Mouse (Mus musculus): ENCODE results near the gene Arhgef18. TPM values are rescaled to one million over a fixed set of nuclear protein-coding genes. Genes with fewer than 3 reads are reported as not detected.

Gene Arhgef18
- polyA plus RNA-seq, 1 experiment from 2014 or later: 12.0 TPM

DNA sequence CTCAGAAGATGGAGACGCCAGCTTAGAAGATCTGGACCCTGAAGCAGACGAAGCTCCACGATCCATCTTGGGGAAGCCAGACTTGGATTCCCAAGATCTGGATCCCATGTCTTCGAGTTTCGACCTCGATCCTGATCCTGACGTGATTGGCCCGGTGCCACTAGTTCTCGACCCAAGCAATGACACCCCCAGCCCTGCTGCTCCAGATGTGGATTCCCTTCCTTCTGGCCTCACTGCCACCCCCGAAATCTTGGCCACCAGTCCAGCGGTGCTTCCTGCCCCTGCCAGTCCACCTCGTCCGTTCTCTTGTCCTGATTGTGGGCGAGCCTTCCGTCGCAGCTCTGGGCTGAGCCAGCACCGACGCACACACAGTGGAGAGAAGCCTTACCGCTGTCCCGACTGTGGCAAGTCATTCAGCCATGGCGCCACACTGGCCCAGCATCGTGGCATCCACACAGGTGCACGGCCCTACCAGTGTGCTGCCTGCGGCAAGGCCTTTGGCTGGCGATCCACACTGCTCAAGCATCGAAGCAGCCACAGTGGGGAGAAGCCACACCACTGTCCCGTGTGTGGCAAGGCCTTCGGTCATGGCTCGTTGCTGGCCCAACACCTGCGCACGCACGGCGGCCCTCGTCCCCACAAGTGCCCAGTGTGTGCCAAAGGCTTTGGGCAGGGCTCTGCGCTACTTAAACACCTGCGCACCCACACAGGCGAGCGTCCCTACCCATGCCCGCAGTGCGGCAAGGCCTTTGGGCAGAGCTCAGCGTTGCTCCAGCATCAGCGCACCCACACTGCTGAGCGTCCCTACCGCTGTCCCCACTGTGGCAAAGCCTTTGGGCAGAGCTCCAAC is 103.0 kb downstream of the Arhgef18 start:
- peaks cover 53% of the 10 kb centered on the region for H3K4me1 ChIP-seq (replicated peaks)
- H3K36me3 ChIP-seq: peaks cover 34% of the 10 kb centered on the region
- H3K4me2 ChIP-seq: no peak overlapping the region
- no peak overlapping the region for H3K9ac ChIP-seq
- 97% methylated on average over 44 of the region's 44 CpGs for WGBS
- ATAC-seq (ENCODE audit: low FRiP score): no peak
- H3K27ac ChIP-seq: no peak overlapping the region
- H3K4me3 ChIP-seq: no peak overlapping the region
- peaks cover 7% of the 10 kb centered on the region; the same call in 1 of the 2 replicates for H3K9me3 ChIP-seq
- no peaks in the 10 kb centered on the region for H3K27me3 ChIP-seq

DNA sequence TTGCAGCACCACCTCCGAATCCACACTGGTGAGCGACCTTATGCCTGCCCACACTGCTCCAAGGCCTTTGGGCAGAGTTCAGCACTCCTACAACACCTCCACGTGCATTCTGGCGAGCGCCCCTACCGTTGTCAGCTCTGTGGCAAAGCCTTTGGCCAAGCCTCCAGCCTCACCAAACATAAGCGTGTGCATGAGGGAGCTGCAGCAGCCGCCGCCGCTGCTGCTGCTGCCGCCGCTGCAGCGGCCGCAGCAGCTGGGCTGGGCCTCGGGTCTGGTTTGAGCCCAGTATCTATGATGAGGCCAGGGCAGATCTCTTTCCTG is 103.6 kb downstream of the Arhgef18 start:
- H3K4me2 ChIP-seq: no peak overlapping the region
- no peak overlapping the region for H3K27ac ChIP-seq
- no peaks in the 10 kb centered on the region for H3K27me3 ChIP-seq
- peaks cover 59% of the 10 kb centered on the region for H3K4me1 ChIP-seq (replicated peaks)
- 91% methylated on average over 15 of the region's 15 CpGs for WGBS
- ATAC-seq (ENCODE audit: low FRiP score): no peak
- H3K4me3 ChIP-seq: no peak overlapping the region
- peaks cover 7% of the 10 kb centered on the region; the same call in 1 of the 2 replicates for H3K9me3 ChIP-seq
- peak overlapping the region; percentile 53; the same call in 1 of the 2 replicates for H3K9ac ChIP-seq
- peaks cover 34% of the 10 kb centered on the region for H3K36me3 ChIP-seq

DNA sequence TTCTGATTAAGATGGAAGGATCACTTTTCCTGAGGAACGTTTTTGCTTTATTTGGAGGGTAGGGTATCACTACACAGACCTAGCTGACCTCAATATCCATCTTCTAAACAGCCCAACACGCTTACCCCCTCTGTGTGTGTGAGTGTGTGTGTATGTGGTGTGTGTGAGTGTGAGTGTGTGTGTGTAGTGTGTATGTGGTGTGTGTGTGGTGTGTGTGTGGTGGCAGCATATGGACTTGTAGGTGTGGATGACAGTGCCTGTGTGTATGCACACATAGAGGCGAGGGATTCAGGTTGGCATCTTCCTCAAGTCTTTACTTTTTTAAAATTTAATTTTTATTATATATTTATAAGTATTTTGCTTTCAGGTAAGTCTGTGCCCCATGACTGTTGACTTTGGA is 105.8 kb downstream of the Arhgef18 start:
- Histone ChIP-seq H3K27me3 (no peaks in the 10 kb centered on the region), H3K4me2 (no peak overlapping the region), H3K36me3 (peaks cover 34% of the 10 kb centered on the region), H3K9me3 (peaks cover 7% of the 10 kb centered on the region; the same call in 1 of the 2 replicates), H3K9ac (no peak overlapping the region), H3K4me1 (replicated peaks) (peaks cover 70% of the 10 kb centered on the region), H3K27ac (no peak overlapping the region), H3K4me3 (no peak overlapping the region)
- ATAC-seq (ENCODE audit: low FRiP score): no peak
- 93% methylated on average over 3 of the region's 3 CpGs for WGBS

DNA sequence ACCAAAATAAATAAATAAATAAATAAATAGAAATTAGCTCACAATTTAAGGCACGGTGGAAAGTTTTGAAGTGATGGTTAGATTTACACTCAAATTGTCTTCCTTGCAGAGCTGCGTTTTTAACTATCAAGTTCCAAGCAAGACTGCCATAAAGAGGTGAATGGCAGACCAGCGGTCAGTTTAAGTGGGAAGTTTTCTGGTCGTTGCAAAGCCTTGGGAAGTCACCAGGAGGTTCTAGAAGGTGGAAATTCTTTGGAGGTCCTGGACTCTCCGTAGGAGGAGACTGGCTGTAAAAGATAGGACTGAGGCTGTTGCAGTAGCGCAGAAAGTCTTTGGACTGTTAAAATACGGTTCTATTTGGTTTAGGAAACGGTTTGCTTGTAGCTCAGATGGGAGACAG is 106.9 kb downstream of the Arhgef18 start:
- Histone ChIP-seq H3K4me1 (replicated peaks) (peaks cover 59% of the 10 kb centered on the region), H3K4me2 (peak overlapping the region; percentile 82), H3K4me3 (peak overlapping the region; percentile 75), H3K27ac (peak overlapping the region; percentile 92), H3K9ac (peak overlapping the region; percentile 83), H3K9me3 (peaks cover 7% of the 10 kb centered on the region; the same call in 1 of the 2 replicates), H3K27me3 (no peaks in the 10 kb centered on the region), H3K36me3 (peaks cover 32% of the 10 kb centered on the region)
- WGBS: 9% methylated on average over 8 of the region's 8 CpGs
- peak; percentile 29; the same call in 1 of the 2 replicates for ATAC-seq (ENCODE audit: low FRiP score)

DNA sequence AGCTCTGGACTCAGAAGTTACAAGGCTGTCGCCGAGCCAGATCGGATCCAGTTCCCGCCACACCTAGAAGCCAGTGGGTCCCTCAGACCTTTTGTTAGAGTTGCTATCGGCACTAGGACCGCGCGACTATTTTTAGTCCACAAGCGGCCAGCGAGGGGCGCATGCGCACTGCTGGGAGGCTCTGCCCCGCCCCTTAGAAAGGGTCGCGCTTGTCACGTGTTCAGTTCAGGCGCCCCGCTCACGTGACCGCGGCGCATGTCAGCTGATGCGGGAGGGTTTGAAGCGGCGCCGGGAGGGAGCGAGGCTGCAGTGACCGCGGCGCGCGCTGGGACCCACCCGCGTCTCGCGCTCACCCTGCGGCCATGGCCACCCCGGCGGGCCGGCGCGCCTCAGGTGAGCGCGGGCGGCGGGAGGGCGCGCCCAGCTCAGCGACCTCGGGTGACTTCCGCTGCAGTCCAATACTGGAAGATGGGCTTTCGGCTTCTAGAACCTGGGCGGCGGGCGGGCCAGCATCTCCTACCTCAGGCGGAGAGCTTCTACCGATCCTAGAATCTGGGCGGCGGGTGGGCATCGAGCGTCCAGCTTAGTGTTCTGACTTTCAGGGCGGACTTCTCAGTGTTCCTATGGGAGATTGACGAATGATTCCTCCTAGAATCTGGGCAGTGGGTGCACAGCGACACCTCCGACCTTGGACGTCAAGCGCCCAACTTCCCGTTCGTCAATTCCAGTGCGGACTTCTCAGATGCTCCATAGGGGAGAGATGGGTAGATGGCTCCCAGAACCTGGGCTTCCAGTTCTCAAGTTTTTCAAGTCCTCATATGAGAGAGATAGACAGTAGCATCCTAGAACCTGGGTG is 107.7 kb downstream of the Arhgef18 start, which contains the start of gene Mcoln1:
Gene Mcoln1, plus strand, starts transcription at position 223 of the 856 bp plus-strand sequence.
- peaks cover 7% of the 10 kb centered on the region; the same call in 1 of the 2 replicates for H3K9me3 ChIP-seq
- peaks cover 30% of the 10 kb centered on the region for H3K36me3 ChIP-seq
- H3K4me3 ChIP-seq: peak within 1 kb of the TSS; percentile 75
- H3K27ac ChIP-seq: peak within 1 kb of the TSS; percentile 92
- H3K4me1 ChIP-seq (replicated peaks): peaks cover 55% of the 10 kb centered on the region
- peak within 1 kb of the TSS; percentile 88 for H3K9ac ChIP-seq
- peak; percentile 91 for ATAC-seq (ENCODE audit: low FRiP score)
- whole genome bisulfite sequencing: under 1% methylated on average over 70 of the region's 70 CpGs
- peak within 1 kb of the TSS; percentile 82 for H3K4me2 ChIP-seq
- H3K27me3 ChIP-seq: no peaks in the 10 kb centered on the region

DNA sequence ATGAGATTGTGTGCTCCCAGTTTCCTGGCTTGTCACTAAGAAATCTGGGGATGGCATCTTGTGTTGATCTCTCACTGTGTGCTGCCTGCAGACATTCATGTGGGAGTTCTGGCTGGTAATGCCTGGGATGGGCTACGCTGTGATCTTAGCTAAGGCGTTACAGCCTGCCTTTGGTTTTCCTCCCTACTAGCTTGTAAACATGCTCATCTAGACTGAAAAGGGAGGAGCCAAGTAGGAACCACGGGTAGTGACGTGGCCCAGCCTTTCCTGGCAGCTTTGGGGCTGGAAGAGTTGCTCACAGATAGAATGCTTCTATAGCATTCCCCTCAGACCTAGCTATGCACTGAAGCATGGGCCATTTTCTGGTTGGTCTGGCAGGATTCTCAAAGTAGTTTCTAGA is 109.4 kb downstream of the Arhgef18 start:
- 82% methylated on average over 4 of the region's 4 CpGs for WGBS
- no peaks in the 10 kb centered on the region for H3K27me3 ChIP-seq
- no peaks in the 10 kb centered on the region for H3K9me3 ChIP-seq
- H3K27ac ChIP-seq: no peak overlapping the region
- peaks cover 40% of the 10 kb centered on the region for H3K4me1 ChIP-seq (replicated peaks)
- ATAC-seq (ENCODE audit: low FRiP score): no peak
- no peak overlapping the region for H3K4me3 ChIP-seq
- no peak overlapping the region for H3K4me2 ChIP-seq
- peaks cover 29% of the 10 kb centered on the region for H3K36me3 ChIP-seq
- peak overlapping the region; percentile 88; the same call in 1 of the 2 replicates for H3K9ac ChIP-seq

Other genes starting within 250 kb of the Arhgef18 start
- gene Insr, start 113.4 kb upstream of the Arhgef18 start, polyA plus RNA-seq (2015; fragmentation: Nextera tagmentation; extraction: Ambion mirVana): 54.5 and 56.1 TPM in 2 replicates
- not detected in 2 replicates for gene A430078G23Rik, start 39.6 kb upstream of the Arhgef18 start, polyA plus RNA-seq (2015; fragmentation: Nextera tagmentation; extraction: Ambion mirVana)
- 4.2 and 5.3 TPM in 2 replicates for gene Pex11g, start 74.7 kb downstream of the Arhgef18 start, polyA plus RNA-seq (2015; fragmentation: Nextera tagmentation; extraction: Ambion mirVana)
- gene Tex45, start 77.9 kb downstream of the Arhgef18 start, polyA plus RNA-seq (2015; fragmentation: Nextera tagmentation; extraction: Ambion mirVana): 0.30 and 0.54 TPM in 2 replicates
- gene Zfp358, start 100.1 kb downstream of the Arhgef18 start, polyA plus RNA-seq (2015; fragmentation: Nextera tagmentation; extraction: Ambion mirVana): 77.4 and 79.9 TPM in 2 replicates
- gene Mcoln1, start 107.5 kb downstream of the Arhgef18 start, polyA plus RNA-seq (2015; fragmentation: Nextera tagmentation; extraction: Ambion mirVana): 90.1 and 92.0 TPM in 2 replicates
- gene Pnpla6, start 122.4 kb downstream of the Arhgef18 start, polyA plus RNA-seq (2015; fragmentation: Nextera tagmentation; extraction: Ambion mirVana): 34.8 and 37.3 TPM in 2 replicates
- gene C330021F23Rik, start 175.0 kb downstream of the Arhgef18 start, polyA plus RNA-seq (2015; fragmentation: Nextera tagmentation; extraction: Ambion mirVana): 0.36 and 0.62 TPM in 2 replicates
- gene Camsap3, start 194.3 kb downstream of the Arhgef18 start, polyA plus RNA-seq (2015; fragmentation: Nextera tagmentation; extraction: Ambion mirVana): 37.0 and 38.2 TPM in 2 replicates
- 52.1 and 55.5 TPM in 2 replicates for gene Xab2, start 228.3 kb downstream of the Arhgef18 start, polyA plus RNA-seq (2015; fragmentation: Nextera tagmentation; extraction: Ambion mirVana)
- gene Pet100, start 228.5 kb downstream of the Arhgef18 start, polyA plus RNA-seq (2015; fragmentation: Nextera tagmentation; extraction: Ambion mirVana): 116 and 122 TPM in 2 replicates
- gene Pcp2, start 232.5 kb downstream of the Arhgef18 start, polyA plus RNA-seq (2015; fragmentation: Nextera tagmentation; extraction: Ambion mirVana): 0.23 and 0.45 TPM in 2 replicates
- gene Stxbp2, start 237.9 kb downstream of the Arhgef18 start, polyA plus RNA-seq (2015; fragmentation: Nextera tagmentation; extraction: Ambion mirVana): 32.1 and 34.9 TPM in 2 replicates